Mouse (Mus musculus): ENCODE measurements around the gene 1700037H04Rik. TPM values are rescaled to one million over a fixed set of nuclear protein-coding genes. Genes with fewer than 3 reads are reported as not detected.

Gene 1700037H04Rik
- polyA plus RNA-seq, 1 experiment, result 98.0 TPM

GRCm38 (mm10) chr2:131152166-131152730 is 7.6 kb downstream of the 1700037H04Rik start:
- Histone ChIP-seq H3K4me3 (ENCODE audit: insufficient read depth, poor library complexity, severe bottlenecking) (no peak overlapping the region), H3ac (ENCODE audit: control insufficient read depth, insufficient read length, low read depth) (no peak overlapping the region), H3K27me3 (ENCODE audit: control insufficient read depth, insufficient read depth, insufficient read length) (no peaks in the 10 kb centered on the region), H3K79me3 (ENCODE audit: low read depth) (peaks cover 3% of the 10 kb centered on the region), H3K79me2 (ENCODE audit: control insufficient read depth, insufficient read depth) (peaks cover 8% of the 10 kb centered on the region), H3K36me3 (ENCODE audit: control insufficient read depth, insufficient read depth) (peaks cover 61% of the 10 kb centered on the region)
- TF ChIP-seq MYOG (IDR thresholded peaks at IDR 0.05; ENCODE audit: control insufficient read depth, extremely low read depth, insufficient read length) (no peak), MAX (IDR thresholded peaks at IDR 0.05) (no peak), FOSL1 (IDR thresholded peaks at IDR 0.05; ENCODE audit: insufficient read depth, low read length, poor library complexity, severe bottlenecking) (no peak), USF1 (IDR thresholded peaks at IDR 0.05; ENCODE audit: low read depth) (no peak), CTCF (IDR thresholded peaks at IDR 0.05; ENCODE audit: control insufficient read depth, insufficient read depth, insufficient read length) (no peak), CEBPB (IDR thresholded peaks at IDR 0.05; ENCODE audit: low read depth) (no peak), MYOD1 (IDR thresholded peaks at IDR 0.05; ENCODE audit: control insufficient read depth, insufficient read length, low read depth) (no peak)

- Histone ChIP-seq H3K79me2 (ENCODE audit: control insufficient read depth, insufficient read depth) (no peaks in the 10 kb centered on the region), H3K36me3 (ENCODE audit: control insufficient read depth, insufficient read depth) (peaks cover 77% of the 10 kb centered on the region), H3K4me3 (ENCODE audit: insufficient read depth, poor library complexity, severe bottlenecking) (no peak overlapping the region), H3K27me3 (ENCODE audit: control insufficient read depth, insufficient read depth, insufficient read length) (no peaks in the 10 kb centered on the region), H3K79me3 (ENCODE audit: low read depth) (peaks cover 1% of the 10 kb centered on the region), H3ac (ENCODE audit: control insufficient read depth, insufficient read length, low read depth) (no peak overlapping the region)
- TF ChIP-seq MYOD1 (IDR thresholded peaks at IDR 0.05; ENCODE audit: control insufficient read depth, insufficient read length, low read depth) (no peak), FOSL1 (IDR thresholded peaks at IDR 0.05; ENCODE audit: insufficient read depth, low read length, poor library complexity, severe bottlenecking) (no peak), MYOG (IDR thresholded peaks at IDR 0.05; ENCODE audit: control insufficient read depth, extremely low read depth, insufficient read length) (no peak), CEBPB (IDR thresholded peaks at IDR 0.05; ENCODE audit: low read depth) (no peak), CTCF (IDR thresholded peaks at IDR 0.05; ENCODE audit: control insufficient read depth, insufficient read depth, insufficient read length) (no peak), MAX (IDR thresholded peaks at IDR 0.05) (no peak), USF1 (IDR thresholded peaks at IDR 0.05; ENCODE audit: low read depth) (no peak)
Observed at GRCm38 (mm10) chr2:131149254-131149578, 10.7 kb downstream of the 1700037H04Rik start.

- no peaks in the 10 kb centered on the region for H3K79me2 ChIP-seq (ENCODE audit: control insufficient read depth, insufficient read depth)
- TF ChIP-seq USF1 (IDR thresholded peaks at IDR 0.05; ENCODE audit: low read depth) (no peak), FOSL1 (IDR thresholded peaks at IDR 0.05; ENCODE audit: insufficient read depth, low read length, poor library complexity, severe bottlenecking) (no peak), MAX (IDR thresholded peaks at IDR 0.05) (no peak), CEBPB (IDR thresholded peaks at IDR 0.05; ENCODE audit: low read depth) (no peak), CTCF (IDR thresholded peaks at IDR 0.05; ENCODE audit: control insufficient read depth, insufficient read depth, insufficient read length) (no peak), MYOD1 (IDR thresholded peaks at IDR 0.05; ENCODE audit: control insufficient read depth, insufficient read length, low read depth) (no peak), MYOG (IDR thresholded peaks at IDR 0.05; ENCODE audit: control insufficient read depth, extremely low read depth, insufficient read length) (no peak)
- H3K36me3 ChIP-seq (ENCODE audit: control insufficient read depth, insufficient read depth), result peaks cover 78% of the 10 kb centered on the region
- no peak overlapping the region for H3ac ChIP-seq (ENCODE audit: control insufficient read depth, insufficient read length, low read depth)
- H3K79me3 ChIP-seq (ENCODE audit: low read depth), result peaks cover 1% of the 10 kb centered on the region
- H3K4me3 ChIP-seq (ENCODE audit: insufficient read depth, poor library complexity, severe bottlenecking), result no peak overlapping the region
- no peaks in the 10 kb centered on the region for H3K27me3 ChIP-seq (ENCODE audit: control insufficient read depth, insufficient read depth, insufficient read length)
Observed at GRCm38 (mm10) chr2:131148353-131149253, 11.3 kb downstream of the 1700037H04Rik start.

GRCm38 (mm10) chr2:131147043-131147365 is 12.9 kb downstream of the 1700037H04Rik start:
- Histone ChIP-seq H3ac (ENCODE audit: control insufficient read depth, insufficient read length, low read depth) (no peak overlapping the region), H3K27me3 (ENCODE audit: control insufficient read depth, insufficient read depth, insufficient read length) (no peaks in the 10 kb centered on the region), H3K36me3 (ENCODE audit: control insufficient read depth, insufficient read depth) (peaks cover 70% of the 10 kb centered on the region), H3K4me3 (ENCODE audit: insufficient read depth, poor library complexity, severe bottlenecking) (no peak overlapping the region), H3K79me2 (ENCODE audit: control insufficient read depth, insufficient read depth) (no peaks in the 10 kb centered on the region), H3K79me3 (ENCODE audit: low read depth) (peaks cover 1% of the 10 kb centered on the region)
- TF ChIP-seq MYOD1 (IDR thresholded peaks at IDR 0.05; ENCODE audit: control insufficient read depth, insufficient read length, low read depth), result no peak
- TF ChIP-seq MYOG (IDR thresholded peaks at IDR 0.05; ENCODE audit: control insufficient read depth, extremely low read depth, insufficient read length), result no peak
- TF ChIP-seq USF1 (IDR thresholded peaks at IDR 0.05; ENCODE audit: low read depth), result no peak
- no peak for TF ChIP-seq MAX (IDR thresholded peaks at IDR 0.05)
- TF ChIP-seq CEBPB (IDR thresholded peaks at IDR 0.05; ENCODE audit: low read depth), result no peak
- no peak for TF ChIP-seq FOSL1 (IDR thresholded peaks at IDR 0.05; ENCODE audit: insufficient read depth, low read length, poor library complexity, severe bottlenecking)
- no peak for TF ChIP-seq CTCF (IDR thresholded peaks at IDR 0.05; ENCODE audit: control insufficient read depth, insufficient read depth, insufficient read length)

- Histone ChIP-seq H3K27me3 (ENCODE audit: control insufficient read depth, insufficient read depth, insufficient read length) (no peaks in the 10 kb centered on the region), H3K4me3 (ENCODE audit: insufficient read depth, poor library complexity, severe bottlenecking) (no peak overlapping the region), H3K36me3 (ENCODE audit: control insufficient read depth, insufficient read depth) (peaks cover 64% of the 10 kb centered on the region), H3K79me3 (ENCODE audit: low read depth) (peaks cover 1% of the 10 kb centered on the region), H3K79me2 (ENCODE audit: control insufficient read depth, insufficient read depth) (no peaks in the 10 kb centered on the region), H3ac (ENCODE audit: control insufficient read depth, insufficient read length, low read depth) (no peak overlapping the region)
- TF ChIP-seq MYOD1 (IDR thresholded peaks at IDR 0.05; ENCODE audit: control insufficient read depth, insufficient read length, low read depth), result no peak
- TF ChIP-seq USF1 (IDR thresholded peaks at IDR 0.05; ENCODE audit: low read depth), result no peak
- no peak for TF ChIP-seq CTCF (IDR thresholded peaks at IDR 0.05; ENCODE audit: control insufficient read depth, insufficient read depth, insufficient read length)
- TF ChIP-seq CEBPB (IDR thresholded peaks at IDR 0.05; ENCODE audit: low read depth), result no peak
- TF ChIP-seq MYOG (IDR thresholded peaks at IDR 0.05; ENCODE audit: control insufficient read depth, extremely low read depth, insufficient read length), result no peak
- TF ChIP-seq FOSL1 (IDR thresholded peaks at IDR 0.05; ENCODE audit: insufficient read depth, low read length, poor library complexity, severe bottlenecking), result no peak
- TF ChIP-seq MAX (IDR thresholded peaks at IDR 0.05), result no peak
Observed at GRCm38 (mm10) chr2:131146193-131147042, 13.5 kb downstream of the 1700037H04Rik start.
